Mouse (Mus musculus): ENCODE data around the gene Sgce.

- TF ChIP-seq POLR2A (IDR thresholded peaks at IDR 0.05; ENCODE audit: insufficient read length, low read depth) (no peak), MYOG (IDR thresholded peaks at IDR 0.05; ENCODE audit: control insufficient read depth in 1 of 3, insufficient read depth in 1 of 3, insufficient read length in 2 of 3, low read depth in 2 of 3) (no peak), TCF12 (IDR thresholded peaks at IDR 0.05; ENCODE audit: insufficient read depth, poor library complexity, severe bottlenecking) (no peak), MAX (IDR thresholded peaks at IDR 0.05; ENCODE audit: low read depth) (no peak), E2F4 (IDR thresholded peaks at IDR 0.05; ENCODE audit: insufficient read depth) (no peak), POLR2AphosphoS2 (IDR thresholded peaks at IDR 0.05; ENCODE audit: insufficient read length, low read depth) (no peak), CEBPB (IDR thresholded peaks at IDR 0.05; ENCODE audit: insufficient read depth, poor library complexity, severe bottlenecking) (no peak), USF1 (IDR thresholded peaks at IDR 0.05; ENCODE audit: low read depth) (no peak), SRF (IDR thresholded peaks at IDR 0.05; ENCODE audit: control insufficient read depth, insufficient read length, low read depth) (no peak), TCF3 (IDR thresholded peaks at IDR 0.05; ENCODE audit: insufficient read length, low read depth) (no peak)
These were observed 15.2 kb upstream of the Sgce start for GRCm38 (mm10) chr6:4762252-4762651.
